Mouse (Mus musculus): ENCODE measurements around the gene Ptpn1.
A peak's percentile ranks its signal among the peaks of the same experiment; 100 is the strongest.

Gene Ptpn1

DNA sequence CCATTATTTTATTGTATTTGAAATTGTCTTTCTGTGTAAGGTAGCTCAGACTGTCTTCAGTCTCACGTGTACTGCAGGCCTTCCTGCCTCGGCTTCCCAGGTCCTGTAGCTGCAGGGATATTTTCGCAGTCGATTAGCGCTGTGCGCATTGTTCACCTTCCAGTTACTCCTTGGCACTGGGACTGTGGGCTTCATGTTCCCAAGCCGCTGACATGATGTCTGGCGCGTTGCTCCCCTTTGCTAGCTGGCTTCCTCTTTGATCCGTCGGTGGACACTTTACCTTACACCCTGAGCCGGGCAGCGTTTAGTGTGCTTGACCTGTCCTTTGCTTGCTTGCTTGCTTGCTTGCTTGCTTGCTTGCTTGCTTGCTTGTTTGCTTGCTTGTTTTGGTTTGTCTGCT is 16.7 kb downstream of the Ptpn1 start:
- DNase-seq = no peak

DNA sequence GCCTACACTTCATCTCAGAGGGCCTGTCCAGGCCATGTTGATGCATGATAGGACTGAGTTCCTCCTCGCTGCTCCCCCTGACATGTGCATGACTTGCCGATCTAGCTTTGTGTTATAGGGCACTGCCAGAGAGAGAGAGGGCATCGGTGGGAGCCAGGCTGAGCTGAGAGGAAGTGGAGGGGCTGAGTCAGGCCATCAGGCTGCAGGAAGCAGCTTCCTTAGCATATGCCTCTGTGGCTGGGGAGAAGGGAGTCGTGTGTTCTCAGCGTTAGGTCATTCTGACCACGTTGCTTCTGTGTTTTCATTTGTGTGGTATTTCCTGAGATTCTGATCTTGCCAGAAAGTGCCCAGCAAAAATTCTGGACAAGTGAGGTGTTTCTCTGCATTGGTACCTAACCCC is 17.4 kb downstream of the Ptpn1 start:
- no peak for DNase-seq

DNA sequence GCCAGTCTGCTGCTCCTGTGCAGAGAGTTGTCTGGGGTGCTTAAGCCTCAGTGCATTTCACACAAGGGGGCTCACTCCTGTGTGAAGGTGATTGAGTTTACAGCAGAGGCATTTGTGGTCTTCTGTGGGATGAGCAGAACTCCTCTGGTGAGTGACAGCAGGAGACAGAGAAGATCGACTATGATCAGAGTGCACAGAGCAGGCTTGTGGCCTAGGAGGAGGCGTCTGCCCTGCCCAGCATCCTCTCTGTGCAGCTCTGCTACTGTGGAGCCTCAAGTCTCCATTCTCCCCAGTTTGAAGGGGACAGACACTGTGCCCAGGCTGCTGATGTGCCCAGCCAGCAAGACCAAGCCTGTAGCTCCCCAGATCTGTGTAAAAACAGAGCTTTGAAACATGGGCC is 18.0 kb downstream of the Ptpn1 start:
- no peak for DNase-seq

DNA sequence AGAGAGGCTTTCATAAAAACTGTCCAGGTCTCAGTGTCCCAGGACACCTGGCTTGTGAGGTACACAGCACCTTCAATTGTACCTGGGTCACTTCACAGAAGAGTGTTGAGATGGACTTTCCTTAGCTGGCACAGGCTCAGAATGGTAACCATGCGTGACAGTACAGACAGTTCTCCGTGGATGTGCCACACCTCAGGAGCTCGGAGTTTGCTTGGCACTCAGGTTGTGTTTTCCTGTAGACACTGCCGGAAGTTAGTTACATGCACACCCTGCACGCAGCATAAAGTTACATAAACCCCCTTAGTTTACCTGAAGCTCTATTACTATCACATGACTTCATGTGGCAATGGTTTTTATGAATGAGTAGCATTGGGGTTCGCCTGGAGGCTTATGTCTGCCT is 18.8 kb downstream of the Ptpn1 start:
- peak; percentile 63 for DNase-seq

DNA sequence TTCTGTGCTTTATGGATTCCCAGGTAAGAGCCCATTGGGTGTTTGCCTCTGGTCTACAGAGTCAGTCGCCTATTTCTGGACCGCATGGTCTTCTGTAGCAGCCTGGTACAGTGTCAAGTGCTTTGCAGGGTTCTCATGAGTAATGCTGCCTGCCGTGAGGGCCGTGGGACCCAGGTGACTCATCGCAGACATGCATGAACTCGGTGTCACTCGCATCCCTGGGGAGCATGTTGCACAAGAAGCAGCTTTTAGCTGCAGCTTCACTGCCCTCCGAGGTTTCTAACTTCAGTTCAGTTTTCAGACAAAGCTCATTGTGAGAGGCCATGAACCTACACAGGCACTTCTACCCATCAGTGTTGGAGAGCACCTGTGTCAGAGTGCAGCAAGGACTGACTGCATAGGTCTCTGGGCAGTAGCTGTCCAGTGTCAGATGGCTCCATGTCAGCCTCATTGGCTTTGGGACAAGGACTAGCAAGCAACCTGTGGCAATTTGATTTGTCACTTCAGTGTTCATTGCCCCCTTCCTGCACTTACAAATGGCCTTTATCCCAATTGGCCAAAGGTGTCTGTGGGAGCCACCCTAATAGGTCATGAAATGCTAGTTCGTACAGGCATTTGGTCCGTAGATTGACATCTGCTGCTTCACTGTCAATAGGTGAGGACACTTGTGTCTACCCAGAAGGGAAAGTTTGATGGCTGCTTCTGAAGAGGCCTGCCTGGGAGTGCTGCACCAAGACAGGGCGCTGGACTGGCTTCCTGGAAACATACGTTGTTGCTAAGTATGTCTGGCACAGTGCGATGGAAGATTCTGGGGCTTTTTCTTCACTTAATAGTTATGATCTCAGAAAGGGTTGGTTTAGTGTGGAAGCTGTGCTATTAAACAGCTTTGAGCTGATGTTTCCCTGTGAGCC is 19.7 kb downstream of the Ptpn1 start:
- DNase-seq = no peak

DNA sequence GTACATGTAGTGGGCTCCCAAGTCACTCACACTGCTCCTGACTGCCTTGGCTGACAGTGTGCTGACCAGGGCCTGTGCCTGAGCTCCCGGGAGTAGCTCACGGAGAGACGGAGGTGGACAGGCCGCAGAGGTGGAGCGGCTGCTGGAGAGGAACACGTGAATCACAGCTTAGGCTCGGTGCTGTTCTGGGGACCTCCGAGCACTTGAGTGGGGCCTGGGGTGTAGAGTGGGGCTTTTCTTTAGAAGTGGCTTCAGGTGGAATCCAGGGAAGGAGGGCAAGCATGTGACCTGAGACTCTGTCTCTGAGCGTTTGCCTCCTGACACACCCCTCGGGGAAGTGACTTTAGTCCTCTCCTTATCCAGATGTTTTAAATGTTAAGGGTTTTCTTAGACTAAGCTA is 22.0 kb downstream of the Ptpn1 start:
- no peak for DNase-seq

DNA sequence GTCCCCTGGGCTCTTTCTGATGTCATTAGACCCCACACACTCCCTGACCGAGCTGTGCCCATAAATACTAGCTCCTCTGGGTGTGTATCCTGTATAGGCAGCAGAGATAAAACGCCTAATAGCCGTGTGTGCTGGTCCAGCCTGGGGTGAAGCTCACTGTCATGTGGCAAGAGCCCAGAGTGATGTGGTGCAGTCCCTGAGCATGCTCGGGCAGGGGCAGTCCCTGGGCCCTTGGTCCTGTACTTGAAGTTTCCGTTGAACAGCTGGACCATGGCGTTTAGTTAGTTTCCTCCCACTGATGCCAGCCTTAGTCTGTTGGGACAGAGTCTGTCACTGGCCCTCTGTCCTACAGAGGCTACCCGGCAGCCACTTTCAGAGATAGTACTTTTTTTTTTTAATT is 23.1 kb downstream of the Ptpn1 start:
- no peak for DNase-seq

DNA sequence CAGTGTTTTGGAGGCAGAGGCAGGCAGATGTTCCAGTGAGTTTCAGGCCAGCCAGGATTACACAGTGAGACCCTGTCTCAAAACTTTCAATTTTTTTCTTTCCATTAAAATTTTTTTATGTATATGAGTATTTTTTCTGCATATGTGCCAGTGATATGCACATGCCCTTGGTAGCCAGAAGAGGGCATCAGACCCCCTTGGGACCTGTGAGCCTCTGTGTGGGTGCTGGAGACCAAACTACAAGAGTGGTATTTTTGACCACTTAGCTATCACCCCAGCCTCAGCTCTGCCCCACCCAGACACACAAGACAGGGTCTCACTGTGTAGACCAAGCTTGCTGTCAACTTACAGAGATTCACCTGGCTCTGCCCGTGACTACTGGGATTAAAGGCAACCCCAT is 25.7 kb downstream of the Ptpn1 start:
- no peak for DNase-seq

DNA sequence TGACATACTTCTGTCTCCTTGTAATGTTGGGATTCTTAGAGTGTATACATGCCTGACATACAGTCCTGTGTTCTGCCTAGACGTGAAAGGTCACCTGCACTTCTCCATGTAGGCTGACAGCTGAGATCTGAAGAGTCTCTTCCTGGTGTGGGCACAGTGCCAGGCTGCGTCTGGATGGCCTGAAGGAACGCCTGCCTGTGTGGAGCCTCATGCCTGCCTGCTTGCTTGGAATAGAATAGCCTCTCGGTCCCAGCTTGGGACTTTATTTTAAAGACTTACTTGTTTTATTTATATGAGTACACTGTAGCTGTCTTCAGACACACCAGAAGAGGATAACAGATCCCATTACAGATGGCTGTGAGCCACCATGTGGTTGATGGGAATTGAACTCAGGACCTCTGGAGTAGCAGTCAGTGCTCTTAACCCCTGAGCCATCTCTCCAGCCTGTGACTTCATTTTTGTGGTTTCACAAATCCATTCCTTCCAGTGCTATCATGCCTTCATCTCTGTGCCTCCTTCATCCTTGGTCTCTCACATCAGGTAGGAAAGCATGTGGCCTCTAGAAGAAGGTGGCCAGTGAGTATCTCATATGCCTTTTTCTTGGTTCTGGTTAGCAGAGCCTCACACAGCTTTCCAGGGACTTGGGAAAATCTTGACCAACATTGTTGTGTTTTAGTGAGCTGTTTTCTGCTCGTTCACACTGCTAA is 26.4 kb downstream of the Ptpn1 start:
- DNase-seq = peak; percentile 80

DNA sequence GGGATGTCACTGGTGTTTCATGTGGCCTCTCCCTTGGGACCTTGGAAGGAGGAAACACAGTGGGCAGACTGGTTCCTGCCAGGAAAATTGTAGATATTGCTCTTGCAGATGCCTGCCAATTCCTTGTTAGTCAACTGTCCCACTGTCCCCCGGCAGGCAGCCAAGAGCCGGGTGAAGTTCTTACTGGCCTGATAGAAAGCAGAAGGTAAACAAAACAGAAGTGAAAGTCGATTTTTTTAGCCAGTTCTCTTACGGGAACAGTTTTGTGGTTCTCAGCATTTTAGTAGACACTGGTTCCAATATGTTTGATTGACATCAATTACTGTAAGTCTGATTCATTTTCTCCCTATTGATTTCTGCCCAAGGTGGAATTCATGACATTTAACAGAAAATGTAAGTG is 27.0 kb downstream of the Ptpn1 start:
- DNase-seq = peak; percentile 85

DNA sequence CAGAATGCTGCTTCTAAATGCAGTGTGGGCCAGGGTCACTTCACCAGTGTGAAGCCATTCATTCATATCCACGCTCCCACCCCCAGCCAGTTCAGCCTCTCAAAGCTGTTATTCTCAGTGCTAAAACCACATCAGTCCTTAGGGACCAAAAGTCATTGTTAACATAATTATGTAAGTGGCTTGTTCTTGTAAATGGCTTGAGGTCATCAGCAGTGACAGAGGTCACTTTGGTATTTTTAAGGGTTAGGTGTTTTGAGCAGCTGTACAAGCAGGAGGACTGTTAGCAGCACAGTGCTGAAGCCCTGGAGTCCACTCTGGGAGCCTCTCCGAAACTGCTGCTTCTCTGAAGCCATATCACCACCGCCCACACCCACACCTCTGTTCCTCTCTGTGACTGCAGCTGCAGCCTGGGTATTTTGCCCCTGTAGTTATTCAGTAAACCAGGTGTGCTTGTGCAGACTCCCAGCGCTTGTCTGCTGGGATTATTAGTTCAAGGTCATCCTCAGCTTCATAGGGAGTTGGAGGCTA is 27.6 kb downstream of the Ptpn1 start:
- DNase-seq = no peak

DNA sequence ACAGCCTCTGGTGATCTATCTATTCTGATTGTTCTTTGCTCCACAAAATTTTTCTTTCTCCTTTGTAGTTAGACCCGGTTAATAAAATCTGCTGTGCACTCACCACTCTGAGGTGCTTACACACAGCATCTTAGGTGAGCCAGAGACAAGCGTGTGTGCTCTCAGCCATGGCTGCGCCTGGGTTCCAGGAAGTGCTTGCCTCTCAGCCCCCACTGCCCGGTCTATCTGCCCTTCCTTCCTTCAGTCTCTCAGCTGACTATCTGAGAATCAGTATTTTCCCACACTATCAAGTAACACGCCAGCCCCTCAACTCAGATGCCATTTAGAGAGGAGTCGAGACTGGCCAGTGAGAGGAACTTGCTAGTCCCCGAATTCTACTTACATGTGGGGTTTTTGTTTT is 28.1 kb downstream of the Ptpn1 start:
- no peak for DNase-seq

DNA sequence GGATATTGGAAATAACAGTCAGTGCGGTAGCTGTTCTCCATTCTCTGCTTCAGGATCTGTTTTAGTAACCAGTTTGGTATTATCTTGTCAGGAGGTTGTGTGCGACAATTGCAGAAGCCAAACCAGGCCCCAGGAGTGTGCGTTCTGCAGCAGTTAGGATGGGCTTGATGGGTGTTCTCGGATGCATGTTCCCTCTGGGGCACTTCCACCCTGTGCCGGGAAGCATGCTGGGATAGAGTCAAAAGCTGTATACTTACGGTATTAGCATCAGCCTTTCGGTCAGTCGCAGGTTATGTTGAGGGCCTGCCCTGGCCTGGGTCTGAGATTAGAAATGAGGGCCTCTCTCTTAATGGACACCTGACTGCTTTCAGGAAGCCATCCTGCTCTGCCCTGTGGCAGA is 28.7 kb downstream of the Ptpn1 start:
- DNase-seq = no peak

DNA sequence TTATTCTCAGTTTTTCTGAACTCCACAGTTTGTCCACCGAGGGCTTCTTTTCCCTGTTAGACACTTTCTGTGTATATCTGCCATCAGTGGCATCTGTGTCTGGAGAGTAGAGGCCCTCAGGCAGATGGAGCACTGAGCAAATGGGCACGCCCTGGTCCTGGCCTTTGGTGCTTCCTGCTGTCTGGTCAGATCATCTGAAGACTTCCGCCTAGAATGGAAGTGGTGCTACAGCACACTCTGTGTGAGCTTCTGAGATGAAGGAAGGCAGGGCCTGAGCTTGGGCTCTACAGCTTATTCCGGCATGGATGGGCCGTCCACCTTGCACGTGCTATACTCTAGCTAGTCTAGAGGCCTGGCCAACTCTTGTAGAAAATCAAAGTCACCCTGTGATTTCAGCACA is 30.5 kb downstream of the Ptpn1 start:
- no peak for DNase-seq

DNA sequence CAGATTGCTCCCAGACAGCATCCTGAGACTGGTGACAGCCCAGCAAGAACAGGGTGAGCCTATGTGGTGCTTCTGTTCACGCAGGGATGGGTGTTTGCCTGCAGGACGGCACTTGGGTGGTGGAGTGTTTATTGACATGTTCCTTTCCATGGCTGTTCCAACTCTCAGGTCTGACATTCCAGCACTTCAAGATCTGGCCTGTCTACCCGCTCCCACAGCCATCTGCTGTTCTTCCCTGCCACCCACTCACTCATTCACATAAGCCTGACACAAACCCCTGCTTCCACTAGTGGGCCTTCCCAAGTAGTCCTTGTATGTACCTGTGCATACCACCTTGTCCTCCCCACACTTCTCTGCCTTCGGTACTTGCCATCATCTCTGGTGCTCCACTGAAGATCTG is 31.3 kb downstream of the Ptpn1 start:
- no peak for DNase-seq

DNA sequence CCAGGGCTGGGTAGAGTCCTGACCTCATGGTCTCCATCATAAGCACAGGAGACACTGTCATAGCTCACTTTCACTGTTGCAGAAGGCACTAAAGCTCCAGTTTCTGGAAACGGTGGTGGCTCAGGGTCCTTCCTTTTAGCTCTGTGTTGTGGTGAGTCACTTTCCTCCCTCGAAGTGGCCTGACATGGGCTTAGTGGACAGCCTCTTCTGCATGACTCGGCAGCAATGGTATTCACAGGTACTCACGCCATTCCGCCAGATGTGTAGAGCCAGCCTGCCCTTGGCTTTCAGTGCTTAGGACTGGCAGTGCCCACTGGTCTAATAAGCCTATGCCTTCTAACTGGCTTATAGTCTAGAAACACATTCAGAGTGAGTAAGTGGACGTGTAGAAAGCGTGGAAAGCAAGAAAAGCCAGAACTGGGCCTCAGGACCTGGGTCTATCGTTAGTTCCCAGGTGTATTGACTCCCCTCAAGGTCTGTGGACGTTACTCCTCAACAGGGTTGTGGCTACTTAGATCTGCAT is 32.0 kb downstream of the Ptpn1 start:
- no peak for DNase-seq

DNA sequence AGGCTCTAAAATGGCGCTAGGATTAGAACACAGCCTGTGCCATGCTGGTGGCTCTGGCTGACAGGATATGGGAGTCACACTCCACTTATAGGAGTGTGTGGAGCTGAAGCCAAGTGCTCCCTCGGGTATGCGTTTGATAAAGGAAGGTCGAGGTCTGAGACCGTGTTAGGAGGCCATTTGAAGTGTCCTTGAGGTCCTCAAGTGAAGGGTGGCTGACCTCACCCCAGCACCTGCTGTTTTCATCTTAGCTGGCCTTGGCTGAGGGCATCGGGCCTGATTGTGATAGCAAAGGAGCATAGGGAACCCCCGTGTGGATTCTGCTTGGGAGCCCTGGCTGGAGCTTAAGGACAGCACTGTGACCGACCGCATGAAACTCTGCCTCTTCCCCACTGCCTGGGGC is 32.5 kb downstream of the Ptpn1 start:
- no peak for DNase-seq

DNA sequence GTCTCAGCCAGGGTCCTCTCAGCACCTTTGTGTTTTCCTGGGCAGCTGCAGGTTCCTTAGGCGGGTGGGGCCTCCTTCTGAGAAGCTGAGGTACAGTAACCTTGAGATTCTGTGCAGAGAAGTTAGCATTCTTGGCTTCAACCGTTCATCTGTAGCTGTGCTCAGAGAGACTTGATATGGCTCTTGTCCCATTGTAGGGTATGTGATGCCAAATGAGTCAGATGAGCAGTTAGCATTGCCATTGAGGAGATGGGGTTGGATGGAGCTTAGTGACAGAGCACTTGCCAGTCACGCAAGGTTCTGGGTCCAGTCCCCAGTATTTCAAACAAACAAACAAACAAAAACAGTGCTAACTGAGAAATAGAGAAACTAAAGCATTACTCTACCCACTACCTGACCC is 34.1 kb downstream of the Ptpn1 start:
- DNase-seq = no peak

DNA sequence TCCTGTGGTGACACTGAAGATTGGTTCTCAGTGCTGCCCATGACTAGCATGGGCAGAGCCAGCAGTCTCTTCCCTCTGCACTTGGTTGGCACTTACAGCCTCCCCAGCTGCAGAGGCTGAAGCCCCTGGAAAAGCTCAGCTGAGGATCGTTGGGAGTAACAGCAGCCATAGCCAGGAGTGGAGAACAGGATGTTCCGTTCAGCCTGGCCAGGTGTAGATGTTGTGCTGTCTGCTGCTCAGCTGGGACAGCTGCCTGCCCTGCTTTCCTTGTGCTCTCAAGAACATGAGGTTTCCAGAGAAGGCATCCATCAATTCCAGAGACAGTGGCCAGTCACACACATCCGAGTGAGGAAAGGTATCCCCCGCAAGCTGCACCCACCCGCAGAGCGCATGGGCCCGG is 36.6 kb downstream of the Ptpn1 start:
- no peak for DNase-seq

DNA sequence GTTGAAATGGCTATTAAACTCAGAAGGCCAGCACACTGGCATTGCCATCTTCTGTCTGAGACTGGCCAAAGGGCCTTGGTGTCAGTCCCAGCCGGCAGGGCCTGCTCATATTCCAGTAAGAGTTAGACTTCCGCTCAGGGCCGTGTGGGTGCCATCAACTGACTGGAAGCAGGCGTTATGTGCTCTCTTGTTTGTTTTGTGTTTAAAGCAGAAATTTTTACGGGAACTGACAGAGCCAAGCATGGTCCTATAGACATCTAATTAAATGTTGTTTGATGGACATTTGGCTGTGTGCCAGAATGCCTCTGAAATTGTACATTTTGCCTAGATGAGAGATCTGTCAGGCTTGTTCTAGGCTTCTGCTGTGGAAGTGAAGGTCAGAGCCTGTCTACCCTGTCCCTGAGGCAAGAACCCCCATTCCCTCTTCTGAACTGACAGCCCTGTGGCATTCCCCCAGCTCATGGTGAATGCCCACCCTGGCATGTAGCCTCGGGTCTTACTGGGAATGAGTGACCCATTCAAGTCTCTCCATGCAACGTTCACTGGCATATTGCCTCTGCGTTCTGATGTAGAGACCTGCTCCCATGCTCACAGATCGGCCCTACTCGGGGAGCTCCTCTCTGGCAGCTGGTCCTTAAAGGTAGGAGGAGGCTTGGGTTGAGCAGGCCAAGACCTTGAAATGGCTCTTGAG is 38.1 kb downstream of the Ptpn1 start:
- DNase-seq = no peak

DNA sequence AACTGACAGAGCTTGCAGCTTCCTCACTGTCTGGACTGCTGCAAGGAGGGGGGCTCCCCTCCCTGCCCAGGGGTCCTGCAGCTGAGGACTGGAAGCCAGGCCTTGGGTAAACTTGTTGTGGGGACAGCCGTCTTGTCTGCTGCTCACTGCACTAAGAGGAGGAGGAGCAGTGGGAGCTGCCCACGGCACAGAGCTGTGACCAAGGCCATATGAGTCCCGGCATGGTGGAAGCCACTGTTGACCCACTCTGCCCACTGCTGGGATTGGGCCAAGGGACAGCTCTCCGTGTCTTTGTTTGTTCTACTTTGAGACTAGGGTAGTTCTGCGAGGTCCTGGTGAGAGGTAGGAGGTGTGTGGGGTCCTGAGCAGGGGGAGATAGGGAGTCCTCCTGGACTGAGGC is 40.3 kb downstream of the Ptpn1 start:
- DNase-seq = no peak

DNA sequence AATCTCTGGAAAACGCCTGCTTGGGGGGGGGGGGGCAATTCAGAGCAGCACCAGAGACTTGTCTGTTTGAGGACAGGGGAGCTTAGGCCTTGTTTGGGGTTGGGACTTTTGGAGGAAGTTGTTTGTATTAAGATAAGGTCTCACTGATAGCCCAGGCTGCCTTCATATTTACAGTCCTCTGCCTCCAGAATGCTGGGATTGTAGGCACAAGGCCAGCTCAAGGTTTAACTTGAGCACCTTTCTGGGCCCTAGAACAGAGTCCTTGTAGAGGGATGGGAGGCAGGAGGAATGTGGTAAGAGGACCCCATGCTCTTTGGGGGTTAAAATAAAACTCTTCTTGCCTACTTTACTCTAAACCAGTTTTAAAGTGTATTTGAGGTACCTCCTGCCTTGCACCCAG is 41.0 kb downstream of the Ptpn1 start:
- DNase-seq = no peak

DNA sequence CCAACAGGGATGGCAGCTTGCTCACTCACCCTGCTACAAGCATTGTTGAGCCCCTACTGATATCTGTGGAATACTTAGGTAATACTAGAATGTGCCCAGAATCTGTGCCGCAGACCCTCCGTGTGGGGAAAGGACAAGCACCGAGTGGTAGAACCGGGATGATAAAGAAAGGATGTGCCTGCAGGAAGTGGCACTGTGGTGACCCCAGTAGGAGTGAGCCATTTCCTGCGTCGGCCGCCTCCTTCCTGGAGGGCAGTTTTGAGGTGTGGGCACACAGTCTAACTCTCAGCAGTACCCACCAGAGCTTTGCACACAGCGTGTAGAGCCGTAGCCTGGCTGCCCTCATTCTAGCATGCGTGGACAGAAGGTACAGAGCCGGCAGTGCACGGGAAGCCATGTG is 43.9 kb downstream of the Ptpn1 start:
- DNase-seq = no peak

Data from kidney, postnatal 10 days (tissue).